Mouse (Mus musculus) midbrain, postnatal 0 days (tissue): ENCODE results near the gene Tmem11. TPM values are rescaled to one million over a fixed set of nuclear protein-coding genes. Genes with fewer than 3 reads are reported as not detected.

Experiments used
- ATAC-seq: fragments of 200-750 bp; cut with Nextera tagmentation; 2 replicates; pipeline ENCODE4 v1.8.0; 2017; ENCODE audit warnings: moderate number of reproducible peaks, mild to moderate bottlenecking, moderate TSS enrichment, moderate library complexity; ENCODE audit not compliant: low FRiP score
- DNase-seq: peaks from one replicate; pipeline ENCODE4 v3.0.0-alpha.2; 2015; ENCODE audit warnings: low spot score
- H3K27ac ChIP-seq: fragments of 300-500 bp; sonication (generic); 2 replicates; pipeline ENCODE4 v1.5.1; 2014; ENCODE audit warnings: low read depth, mild to moderate bottlenecking, low read length, mixed read lengths
- H3K27me3 ChIP-seq: fragments of 300-500 bp; sonication (generic); 2 replicates; pipeline ENCODE4 v1.6.1; 2014; ENCODE audit warnings: low read length, control low read depth, mixed read lengths; ENCODE audit not compliant: insufficient read depth
- H3K36me3 ChIP-seq: fragments of 300-500 bp; sonication (generic); 2 replicates; pipeline ENCODE4 v1.6.1; 2014; ENCODE audit warnings: low read length, control low read depth, mixed read lengths; ENCODE audit not compliant: insufficient read depth
- H3K4me1 ChIP-seq: fragments of 300-500 bp; sonication (generic); 2 replicates; pipeline ENCODE4 v1.6.1; 2014; ENCODE audit warnings: mild to moderate bottlenecking, control low read depth, antibody characterized with exemption, low read length, mixed read lengths; ENCODE audit not compliant: insufficient read depth
- H3K4me2 ChIP-seq: fragments of 300-500 bp; sonication (generic); 2 replicates; pipeline ENCODE4 v1.6.1; 2014; ENCODE audit warnings: low read depth, mild to moderate bottlenecking, low read length, mixed read lengths; ENCODE audit not compliant: poor library complexity, severe bottlenecking
- H3K4me3 ChIP-seq: fragments of 300-500 bp; sonication (generic); 2 replicates; pipeline ENCODE4 v1.5.1; 2014; ENCODE audit warnings: low read depth, mild to moderate bottlenecking, low read length, moderate library complexity
- H3K9ac ChIP-seq: fragments of 300-500 bp; sonication (generic); replicated peaks from 2 replicates; pipeline ENCODE4 v1.6.1; 2014; ENCODE audit warnings: mild to moderate bottlenecking, low read length, moderate library complexity, mixed read lengths; ENCODE audit not compliant: poor library complexity, severe bottlenecking
- H3K9me3 ChIP-seq: fragments of 300-500 bp; sonication (generic); 2 replicates; pipeline ENCODE4 v1.6.1; 2016; ENCODE audit warnings: low read length, control low read depth
- CTCF ChIP-seq: IDR thresholded peaks from 2 replicates; pipeline ENCODE4 v1.5.1; 2016; ENCODE audit warnings: antibody characterized with exemption, mild to moderate bottlenecking
- WGBS: fragments of 180-500 bp; shearing (Covaris S2); extraction: QIAGEN DNeasy Blood & Tissue Kit; methylation state at CpG from one replicate; pipeline ENCODE4 v1.1.7; 2014; 5-methylcytosine and 5-hydroxymethylcytosine counted together
- polyA plus RNA-seq: library from polyadenylated mRNA; unstranded; fragments of >200 nt; fragmentation: Nextera tagmentation; extraction: Ambion mirVana; gene quantifications from 2 replicates; pipeline ENCODE4 v1.2.1, GENCODE M21; 2015
- total RNA-seq: library from RNA; depleted of rRNA; stranded (reverse); fragments of >200 nt; gene quantifications from 2 replicates; pipeline ENCODE4 v1.2.3, GENCODE M21; 2014

Tmem11 gene
- total and polyA plus RNA-seq, 2 experiments from 2014 or later = 52.0 to 53.4 TPM

DNA sequence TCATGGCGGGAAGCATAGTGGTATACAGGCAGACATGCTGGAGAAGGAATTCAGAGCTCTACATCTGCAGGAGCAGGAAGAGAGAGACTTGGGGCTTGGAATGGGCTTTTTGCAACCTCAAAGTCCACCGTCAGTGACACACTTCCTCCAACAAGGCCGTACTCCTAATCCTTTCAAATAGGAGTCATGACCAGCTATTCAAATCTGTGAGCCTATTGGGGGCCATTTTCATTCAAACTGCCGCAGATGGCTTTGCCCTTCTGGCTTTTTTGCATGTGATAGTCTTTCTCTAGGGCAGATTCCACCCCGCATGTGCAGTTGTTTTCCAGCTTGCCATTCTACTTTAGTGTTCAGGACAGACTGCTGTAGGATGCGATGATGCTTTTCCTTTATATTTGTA, 42.2 kb downstream of the Tmem11 start:
- 94% methylated on average over 6 of the region's 6 CpGs for WGBS
- Histone ChIP-seq H3K27me3 (no peaks in the 10 kb centered on the region), H3K4me2 (no peak overlapping the region), H3K36me3 (no peaks in the 10 kb centered on the region; the same call in 1 of the 2 replicates), H3K4me3 (no peak overlapping the region), H3K9ac (no peak overlapping the region), H3K4me1 (no peaks in the 10 kb centered on the region), H3K9me3 (no peaks in the 10 kb centered on the region), H3K27ac (no peak overlapping the region)
- ATAC-seq = no peak
- no peak for DNase-seq
- no peak for TF ChIP-seq CTCF

- Histone ChIP-seq H3K9me3 (no peaks in the 10 kb centered on the region), H3K9ac (peak within 1 kb of the TSS; percentile 74)
- peak; percentile 97 for ATAC-seq
These were observed 48.5 kb downstream of the Tmem11 start, which contains the start of gene Dhrs7b for GRCm38 (mm10) chr11:60830433-60831052. Gene Dhrs7b (plus strand): TSS chr11:60830631.

DNA sequence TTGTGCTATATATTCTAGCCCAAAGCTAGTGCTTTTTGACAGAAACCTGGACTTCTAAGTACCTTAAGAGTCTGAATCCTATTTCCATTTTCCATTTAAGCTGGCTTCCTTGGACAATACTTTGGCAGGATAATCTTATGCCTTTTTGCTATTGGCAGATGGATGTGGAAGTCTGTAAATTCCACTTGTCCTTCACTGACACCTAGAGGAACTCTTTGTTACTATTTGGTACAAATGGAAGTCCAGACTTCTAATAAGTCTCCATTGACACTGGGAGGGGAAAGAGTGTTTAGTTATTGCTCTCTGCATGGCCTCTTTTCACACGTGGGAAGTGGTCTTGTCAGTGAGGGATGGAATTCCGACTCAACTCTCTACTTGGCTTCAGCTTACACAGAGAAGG, 50.2 kb downstream of the Tmem11 start:
- no peaks in the 10 kb centered on the region for H3K36me3 ChIP-seq
- no peaks in the 10 kb centered on the region for H3K27me3 ChIP-seq
- TF ChIP-seq CTCF = peak; percentile 63
- H3K4me3 ChIP-seq = no peak overlapping the region
- peak; percentile 39 for DNase-seq
- 36% methylated on average over 2 of the region's 2 CpGs for WGBS
- peaks cover 5% of the 10 kb centered on the region; the same call in 1 of the 2 replicates for H3K4me1 ChIP-seq
- H3K27ac ChIP-seq = no peak overlapping the region
- no peak for ATAC-seq
- H3K9me3 ChIP-seq = no peaks in the 10 kb centered on the region
- H3K4me2 ChIP-seq = no peak overlapping the region
- H3K9ac ChIP-seq = no peak overlapping the region

More at GRCm38 (mm10) chr11:60830433-60831052, 48.5 kb downstream of the Tmem11 start, which contains the start of gene Dhrs7b:
- under 1% methylated on average over 34 of the region's 34 CpGs for WGBS
- peaks cover 5% of the 10 kb centered on the region; the same call in 1 of the 2 replicates for H3K4me1 ChIP-seq
- no peak; the same call in 1 of the 2 replicates for TF ChIP-seq CTCF
- H3K27ac ChIP-seq = peak within 1 kb of the TSS; percentile 84
- no peaks in the 10 kb centered on the region for H3K27me3 ChIP-seq
- H3K4me2 ChIP-seq = peak within 1 kb of the TSS; percentile 77
- H3K36me3 ChIP-seq = no peaks in the 10 kb centered on the region
- DNase-seq = peak; percentile 97
- H3K4me3 ChIP-seq = peak within 1 kb of the TSS; percentile 67

GRCm38 (mm10) chr11:60827241-60827945, 51.7 kb downstream of the Tmem11 start:
- WGBS = 14% methylated on average over 4 of the region's 4 CpGs
- Histone ChIP-seq H3K27ac (no peak overlapping the region), H3K4me2 (no peak overlapping the region), H3K9ac (no peak overlapping the region), H3K27me3 (no peaks in the 10 kb centered on the region), H3K4me1 (peaks cover 5% of the 10 kb centered on the region; the same call in 1 of the 2 replicates), H3K4me3 (no peak overlapping the region), H3K36me3 (no peaks in the 10 kb centered on the region), H3K9me3 (no peaks in the 10 kb centered on the region)
- ATAC-seq (no peak), DNase-seq (peak; percentile 27)
- no peak for TF ChIP-seq CTCF

DNA sequence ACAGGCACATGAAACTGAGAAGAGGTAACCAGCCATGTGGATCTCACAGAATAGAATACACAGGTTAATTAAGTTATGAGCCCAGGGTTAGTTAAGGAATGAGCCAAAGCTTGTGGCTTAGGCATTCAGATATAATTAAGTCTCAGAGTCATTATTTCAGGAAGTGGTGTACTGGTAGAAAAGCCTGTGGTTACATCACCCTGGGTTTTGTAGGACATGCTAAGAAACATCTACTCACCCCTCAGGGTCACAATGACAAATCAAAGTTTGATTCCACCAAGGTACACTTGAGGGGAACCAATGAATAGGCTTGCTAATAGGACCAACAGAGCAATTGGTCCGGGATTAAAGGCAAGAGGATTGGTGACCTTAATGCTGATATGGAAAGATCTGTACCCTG, 52.4 kb downstream of the Tmem11 start:
- DNase-seq (no peak), ATAC-seq (no peak)
- Histone ChIP-seq H3K4me2 (no peak overlapping the region), H3K4me3 (no peak overlapping the region), H3K4me1 (peaks cover 5% of the 10 kb centered on the region; the same call in 1 of the 2 replicates), H3K9ac (no peak overlapping the region), H3K9me3 (no peaks in the 10 kb centered on the region), H3K27ac (no peak overlapping the region), H3K27me3 (no peaks in the 10 kb centered on the region), H3K36me3 (no peaks in the 10 kb centered on the region)
- 10% methylated on average over 1 of the region's 1 CpGs for WGBS
- no peak for TF ChIP-seq CTCF

DNA sequence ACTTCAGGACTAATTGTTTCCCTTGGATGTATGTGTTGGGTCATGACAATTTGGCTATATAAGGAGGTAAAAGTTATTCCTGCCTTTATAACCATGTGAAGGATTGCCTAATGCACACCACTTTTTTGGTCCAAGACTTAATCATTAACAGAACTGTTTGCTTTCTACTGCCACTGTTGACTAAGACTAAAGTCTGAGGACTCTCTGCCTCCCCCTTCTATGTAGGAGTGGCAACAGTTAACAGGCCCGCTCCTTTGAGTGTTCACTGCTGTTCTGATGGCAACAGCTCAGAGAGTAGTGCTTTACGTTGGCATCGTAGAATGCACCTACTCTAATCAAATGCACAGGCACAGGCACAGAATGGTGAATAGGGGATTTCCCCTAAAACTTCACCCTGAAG, 53.9 kb downstream of the Tmem11 start:
- ATAC-seq (no peak), DNase-seq (no peak)
- H3K4me3 ChIP-seq = no peak overlapping the region
- no peak for TF ChIP-seq CTCF
- no peaks in the 10 kb centered on the region for H3K9me3 ChIP-seq
- no peak overlapping the region for H3K4me2 ChIP-seq
- no peaks in the 10 kb centered on the region for H3K36me3 ChIP-seq
- no peaks in the 10 kb centered on the region for H3K27me3 ChIP-seq
- H3K4me1 ChIP-seq = no peaks in the 10 kb centered on the region
- WGBS = 85% methylated on average over 3 of the region's 3 CpGs
- no peak overlapping the region for H3K27ac ChIP-seq
- no peak overlapping the region for H3K9ac ChIP-seq
